Mouse (Mus musculus): ENCODE data around the gene Etv3. TPM values are rescaled to one million over a fixed set of nuclear protein-coding genes. Genes with fewer than 3 reads are reported as not detected.
A peak's percentile ranks its signal among the peaks of the same experiment; 100 is the strongest.
"Not testable (repeated sequence)": the region's sequence is repeated elsewhere in the genome, so short reads cannot be mapped to it uniquely, and the experiment has no call there.

Etv3 gene
- polyA plus RNA-seq, 1 experiment from 2014 or later: 12.8 TPM

- Histone ChIP-seq H3K4me2 (no peak overlapping the region), H3K9ac (no peak overlapping the region), H3K27ac (ENCODE audit: low read depth) (no peak overlapping the region), H3K27me3 (ENCODE audit: insufficient read depth, low read length) (no peaks in the 10 kb centered on the region), H3K36me3 (ENCODE audit: insufficient read depth) (peaks cover 16% of the 10 kb centered on the region), H3K9me3 (ENCODE audit: low read depth, low read length) (no peaks in the 10 kb centered on the region), H3K4me1 (ENCODE audit: insufficient read depth) (no peaks in the 10 kb centered on the region), H3K4me3 (ENCODE audit: low read depth, low read length) (no peak overlapping the region)
- no peak for TF ChIP-seq CTCF (IDR thresholded peaks at IDR 0.05; ENCODE audit: low read depth)
- WGBS: 69% methylated on average over 7 of the region's 7 CpGs
- DNase-seq: no peak
- no peak for ATAC-seq (ENCODE audit: insufficient read depth)
These were observed 17.4 kb downstream of the Etv3 start for GRCm38 (mm10) chr3:87542481-87543215.

DNA sequence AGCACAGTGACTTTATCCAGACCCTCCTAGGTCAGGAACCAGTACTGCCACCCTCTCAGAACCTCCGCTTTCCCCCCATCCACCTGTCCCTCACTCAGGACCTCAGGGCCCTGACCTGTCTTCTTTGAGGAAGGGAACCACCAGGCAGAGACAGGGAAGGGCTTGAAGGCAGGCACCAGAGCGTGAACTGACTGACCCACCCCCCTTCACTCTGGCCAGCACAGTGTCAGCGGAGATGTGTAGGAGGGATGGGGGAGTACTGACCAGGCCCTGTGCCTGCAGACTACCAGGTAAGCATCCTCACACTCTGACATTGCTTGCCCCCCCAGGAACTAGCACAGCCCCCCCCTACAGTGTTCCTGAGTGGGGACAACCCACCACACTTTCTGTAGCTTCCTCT, 20.3 kb downstream of the Etv3 start:
- H3K4me3 ChIP-seq (ENCODE audit: low read depth, low read length): no peak overlapping the region
- ATAC-seq (ENCODE audit: insufficient read depth) (no peak), DNase-seq (no peak)
- H3K36me3 ChIP-seq (ENCODE audit: insufficient read depth): no peaks in the 10 kb centered on the region
- no peaks in the 10 kb centered on the region for H3K4me1 ChIP-seq (ENCODE audit: insufficient read depth)
- no peaks in the 10 kb centered on the region for H3K9me3 ChIP-seq (ENCODE audit: low read depth, low read length)
- TF ChIP-seq CTCF (IDR thresholded peaks at IDR 0.05; ENCODE audit: low read depth): no peak
- no peak overlapping the region for H3K4me2 ChIP-seq
- H3K27me3 ChIP-seq (ENCODE audit: insufficient read depth, low read length): no peaks in the 10 kb centered on the region
- no peak overlapping the region for H3K9ac ChIP-seq
- no peak overlapping the region for H3K27ac ChIP-seq (ENCODE audit: low read depth)
- 77% methylated on average over 3 of the region's 3 CpGs for WGBS

GRCm38 (mm10) chr3:87546291-87546721, 21.1 kb downstream of the Etv3 start:
- H3K9me3 ChIP-seq (ENCODE audit: low read depth, low read length): no peaks in the 10 kb centered on the region
- no peak overlapping the region for H3K4me2 ChIP-seq
- DNase-seq (no peak), ATAC-seq (ENCODE audit: insufficient read depth) (no peak)
- no peak overlapping the region for H3K4me3 ChIP-seq (ENCODE audit: low read depth, low read length)
- no peak overlapping the region for H3K27ac ChIP-seq (ENCODE audit: low read depth)
- H3K4me1 ChIP-seq (ENCODE audit: insufficient read depth): no peaks in the 10 kb centered on the region
- no peak overlapping the region for H3K9ac ChIP-seq
- TF ChIP-seq CTCF (IDR thresholded peaks at IDR 0.05; ENCODE audit: low read depth): no peak
- WGBS: 70% methylated on average over 10 of the region's 10 CpGs
- no peaks in the 10 kb centered on the region for H3K36me3 ChIP-seq (ENCODE audit: insufficient read depth)
- H3K27me3 ChIP-seq (ENCODE audit: insufficient read depth, low read length): 0 out of 2 replicates have a peak, but pooled peaks cover 3% of the 10 kb centered on the region

GRCm38 (mm10) chr3:87549908-87550307, 24.7 kb downstream of the Etv3 start:
- Histone ChIP-seq H3K4me1 (ENCODE audit: insufficient read depth) (no peaks in the 10 kb centered on the region), H3K9me3 (ENCODE audit: low read depth, low read length) (no peaks in the 10 kb centered on the region), H3K4me3 (ENCODE audit: low read depth, low read length) (no peak overlapping the region), H3K27ac (ENCODE audit: low read depth) (no peak overlapping the region), H3K36me3 (ENCODE audit: insufficient read depth) (no peaks in the 10 kb centered on the region), H3K9ac (no peak overlapping the region), H3K4me2 (no peak overlapping the region), H3K27me3 (ENCODE audit: insufficient read depth, low read length) (0 out of 2 replicates have a peak, but pooled peaks cover 3% of the 10 kb centered on the region)
- TF ChIP-seq CTCF (IDR thresholded peaks at IDR 0.05; ENCODE audit: low read depth): no peak
- DNase-seq (no peak), ATAC-seq (ENCODE audit: insufficient read depth) (no peak)
- WGBS: 21% methylated on average over 14 of the region's 14 CpGs

GRCm38 (mm10) chr3:87552327-87552726, 27.1 kb downstream of the Etv3 start:
- no peaks in the 10 kb centered on the region for H3K4me1 ChIP-seq (ENCODE audit: insufficient read depth)
- ATAC-seq (ENCODE audit: insufficient read depth) (no peak), DNase-seq (no peak)
- WGBS: 83% methylated on average over 4 of the region's 4 CpGs
- no peak overlapping the region for H3K27ac ChIP-seq (ENCODE audit: low read depth)
- H3K9me3 ChIP-seq (ENCODE audit: low read depth, low read length): no peaks in the 10 kb centered on the region
- no peaks in the 10 kb centered on the region for H3K36me3 ChIP-seq (ENCODE audit: insufficient read depth)
- H3K4me3 ChIP-seq (ENCODE audit: low read depth, low read length): no peak overlapping the region
- no peak overlapping the region for H3K4me2 ChIP-seq
- no peak for TF ChIP-seq CTCF (IDR thresholded peaks at IDR 0.05; ENCODE audit: low read depth)
- no peak overlapping the region for H3K9ac ChIP-seq
- 0 out of 2 replicates have a peak, but pooled peaks cover 3% of the 10 kb centered on the region for H3K27me3 ChIP-seq (ENCODE audit: insufficient read depth, low read length)

GRCm38 (mm10) chr3:87553196-87553935, 28.2 kb downstream of the Etv3 start:
- no peak overlapping the region for H3K4me2 ChIP-seq
- no peaks in the 10 kb centered on the region for H3K9me3 ChIP-seq (ENCODE audit: low read depth, low read length)
- H3K27me3 ChIP-seq (ENCODE audit: insufficient read depth, low read length): 0 out of 2 replicates have a peak, but pooled peaks cover 3% of the 10 kb centered on the region
- TF ChIP-seq CTCF (IDR thresholded peaks at IDR 0.05; ENCODE audit: low read depth): no peak
- H3K36me3 ChIP-seq (ENCODE audit: insufficient read depth): no peaks in the 10 kb centered on the region
- 56% methylated on average over 11 of the region's 11 CpGs for WGBS
- no peak overlapping the region for H3K4me3 ChIP-seq (ENCODE audit: low read depth, low read length)
- no peak overlapping the region for H3K9ac ChIP-seq
- no peaks in the 10 kb centered on the region for H3K4me1 ChIP-seq (ENCODE audit: insufficient read depth)
- ATAC-seq (ENCODE audit: insufficient read depth) (no peak), DNase-seq (peak; percentile 17)
- no peak overlapping the region for H3K27ac ChIP-seq (ENCODE audit: low read depth)

GRCm38 (mm10) chr3:87554859-87555258, 29.7 kb downstream of the Etv3 start:
- H3K9me3 ChIP-seq (ENCODE audit: low read depth, low read length); ATAC-seq (ENCODE audit: insufficient read depth); H3K4me3 ChIP-seq (ENCODE audit: low read depth, low read length); H3K27ac ChIP-seq (ENCODE audit: low read depth); H3K9ac ChIP-seq; DNase-seq; H3K4me1 ChIP-seq (ENCODE audit: insufficient read depth); H3K4me2 ChIP-seq; H3K27me3 ChIP-seq (ENCODE audit: insufficient read depth, low read length); H3K36me3 ChIP-seq (ENCODE audit: insufficient read depth): not testable (repeated sequence)
- WGBS: 60% methylated on average over 11 of the region's 13 CpGs
